Mouse (Mus musculus) limb, embryonic 14.5 days (tissue): ENCODE measurements around the gene Blm. TPM values are rescaled to one million over a fixed set of nuclear protein-coding genes. Genes with fewer than 3 reads are reported as not detected.

Experiments
- ATAC-seq: fragments of 200-750 bp; cut with Nextera tagmentation; 2 replicates; pipeline ENCODE4 v1.8.0; 2017; ENCODE audit warnings: low read depth, moderate number of reproducible peaks, moderate TSS enrichment; ENCODE audit not compliant: low FRiP score
- DNase-seq: peaks from one replicate; pipeline ENCODE4 v3.0.0-alpha.2; 2015; ENCODE audit warnings: low spot score
- H3K27ac ChIP-seq: fragments of 300-500 bp; sonication (generic); replicated peaks from 2 replicates; pipeline ENCODE4 v1.5.1; 2014; ENCODE audit warnings: low read depth, mild to moderate bottlenecking, low read length, moderate library complexity, mixed read lengths
- H3K27me3 ChIP-seq: fragments of 300-500 bp; sonication (generic); 2 replicates; pipeline ENCODE4 v1.6.1; 2014; ENCODE audit warnings: low read length, mixed read lengths; ENCODE audit not compliant: control insufficient read depth, insufficient read depth
- H3K36me3 ChIP-seq: fragments of 300-500 bp; sonication (generic); 2 replicates; pipeline ENCODE4 v1.6.1; 2014; ENCODE audit warnings: mild to moderate bottlenecking, low read length, moderate library complexity, mixed read lengths; ENCODE audit not compliant: control insufficient read depth, insufficient read depth
- H3K4me1 ChIP-seq: fragments of 300-500 bp; sonication (generic); 2 replicates; pipeline ENCODE4 v1.6.1; 2014; ENCODE audit warnings: antibody characterized with exemption, low read length, mixed read lengths; ENCODE audit not compliant: control insufficient read depth, insufficient read depth
- H3K4me2 ChIP-seq: fragments of 300-500 bp; sonication (generic); replicated peaks from 2 replicates; pipeline ENCODE4 v1.6.1; 2014; ENCODE audit warnings: low read depth, mild to moderate bottlenecking, low read length, moderate library complexity; ENCODE audit not compliant: severe bottlenecking
- H3K4me3 ChIP-seq: fragments of 300-500 bp; sonication (generic); replicated peaks from 2 replicates; pipeline ENCODE4 v1.5.1; 2014; ENCODE audit warnings: low read length
- H3K9ac ChIP-seq: fragments of 300-500 bp; sonication (generic); 2 replicates; pipeline ENCODE4 v1.6.1; 2014; ENCODE audit warnings: mild to moderate bottlenecking, low read depth, low read length, moderate library complexity; ENCODE audit not compliant: severe bottlenecking
- H3K9me3 ChIP-seq: fragments of 300-500 bp; sonication (generic); 2 replicates; pipeline ENCODE4 v1.6.1; 2016; ENCODE audit warnings: low read length; ENCODE audit not compliant: control insufficient read depth
- POLR2A ChIP-seq: fragments of 200-500 bp; IDR thresholded peaks from 2 replicates; pipeline ENCODE4 v1.8.0; 2012; ENCODE audit warnings: inconsistent platforms, mild to moderate bottlenecking, moderate library complexity, borderline replicate concordance; ENCODE audit not compliant: insufficient read depth, insufficient read length; ENCODE audit errors: extremely low read depth
- WGBS: fragments of 180-500 bp; shearing (Covaris S2); extraction: QIAGEN DNeasy Blood & Tissue Kit; methylation state at CpG from one replicate; pipeline ENCODE4 v1.1.7; 2014; 5-methylcytosine and 5-hydroxymethylcytosine counted together
- polyA plus RNA-seq, 2 experiments: library from polyadenylated mRNA; depleted of rRNA in 1 of 2; stranded (reverse) in 1 of 2; unstranded in 1 of 2; fragments of >200 nt; fragmentation: Nextera tagmentation in 1 of 2; extraction: Ambion mirVana in 1 of 2; gene quantifications; 2 replicates each; pipeline versions ENCODE4 v1.2.1 to v1.2.3; 2012 to 2014

Blm gene
- polyA plus RNA-seq, 2 experiments, result 16.2 to 17.8 TPM

- WGBS, result 86% methylated on average over 3 of the region's 3 CpGs
- Histone ChIP-seq H3K27ac (no peak overlapping the region), H3K27me3 (no peaks in the 10 kb centered on the region), H3K4me3 (no peak overlapping the region), H3K9me3 (no peaks in the 10 kb centered on the region), H3K4me1 (no peaks in the 10 kb centered on the region), H3K9ac (no peak overlapping the region), H3K36me3 (peaks cover 60% of the 10 kb centered on the region), H3K4me2 (no peak overlapping the region)
- ATAC-seq, result no peak
- TF ChIP-seq POLR2A, result no peak
- DNase-seq, result no peak
Measured at GRCm38 (mm10) chr7:80506007-80506406, 28.9 kb downstream of the Blm start.

GRCm38 (mm10) chr7:80504920-80505319 is 30.0 kb downstream of the Blm start:
- Histone ChIP-seq H3K36me3 (peaks cover 66% of the 10 kb centered on the region), H3K4me1 (no peaks in the 10 kb centered on the region), H3K27me3 (no peaks in the 10 kb centered on the region), H3K4me3 (no peak overlapping the region), H3K27ac (no peak overlapping the region), H3K9me3 (no peaks in the 10 kb centered on the region), H3K4me2 (no peak overlapping the region), H3K9ac (no peak overlapping the region)
- TF ChIP-seq POLR2A, result no peak
- DNase-seq (no peak), ATAC-seq (no peak)
- WGBS, result 94% methylated on average over 3 of the region's 3 CpGs

- no peak overlapping the region for H3K9ac ChIP-seq
- no peak for DNase-seq
- H3K27me3 ChIP-seq, result no peaks in the 10 kb centered on the region
- H3K4me2 ChIP-seq, result no peak overlapping the region
- TF ChIP-seq POLR2A, result no peak
- no peaks in the 10 kb centered on the region for H3K9me3 ChIP-seq
- H3K4me1 ChIP-seq, result no peaks in the 10 kb centered on the region
- H3K27ac ChIP-seq, result no peak overlapping the region
- peaks cover 55% of the 10 kb centered on the region for H3K36me3 ChIP-seq
- 90% methylated on average over 7 of the region's 7 CpGs for WGBS
- H3K4me3 ChIP-seq, result no peak overlapping the region
- no peak for ATAC-seq
Measured at GRCm38 (mm10) chr7:80501006-80501405, 33.9 kb downstream of the Blm start.

- H3K9me3 ChIP-seq, result no peaks in the 10 kb centered on the region
- H3K4me3 ChIP-seq, result no peak overlapping the region
- H3K4me2 ChIP-seq, result no peak overlapping the region
- H3K9ac ChIP-seq, result no peak overlapping the region
- peaks cover 47% of the 10 kb centered on the region for H3K36me3 ChIP-seq
- no peaks in the 10 kb centered on the region for H3K4me1 ChIP-seq
- no peak for ATAC-seq
- no peak overlapping the region for H3K27ac ChIP-seq
- DNase-seq, result no peak
- no peak for TF ChIP-seq POLR2A
- H3K27me3 ChIP-seq, result no peaks in the 10 kb centered on the region
Measured at GRCm38 (mm10) chr7:80500099-80500498, 34.8 kb downstream of the Blm start.

- Histone ChIP-seq H3K4me2 (no peak overlapping the region), H3K36me3 (peaks cover 44% of the 10 kb centered on the region), H3K9me3 (no peaks in the 10 kb centered on the region), H3K27ac (no peak overlapping the region), H3K4me3 (no peak overlapping the region), H3K27me3 (no peaks in the 10 kb centered on the region), H3K9ac (no peak overlapping the region), H3K4me1 (no peaks in the 10 kb centered on the region)
- 88% methylated on average over 9 of the region's 9 CpGs for WGBS
- no peak for TF ChIP-seq POLR2A
- ATAC-seq (no peak), DNase-seq (no peak)
Measured at GRCm38 (mm10) chr7:80499190-80499962, 35.5 kb downstream of the Blm start.
